Mouse (Mus musculus) embryonic stem cell, embryonic (primary cell): ENCODE measurements around the gene Prr14l.

Experiments used
- CTCF ChIA-PET, 4 experiments: fragments of 300-600 bp in 2 of 4; fragments of 350-600 bp in 2 of 4; sonication (Branson Sonifier 250); formaldehyde crosslinking; loops; one replicate each; lab custom pipeline; 2022; ENCODE audit warnings: inconsistent platforms in 2 of 4; lab: Charles Lee
- POLR2A ChIA-PET, 4 experiments: fragments of 300-600 bp in 2 of 4; fragments of 350-600 bp in 2 of 4; sonication (Branson Sonifier 250); formaldehyde crosslinking; loops; one replicate each; lab custom pipeline; 2022; ENCODE audit warnings: antibody characterized with exemption in 4 of 4, inconsistent platforms in 1 of 4; lab: Charles Lee

Gene Prr14l

DNA sequence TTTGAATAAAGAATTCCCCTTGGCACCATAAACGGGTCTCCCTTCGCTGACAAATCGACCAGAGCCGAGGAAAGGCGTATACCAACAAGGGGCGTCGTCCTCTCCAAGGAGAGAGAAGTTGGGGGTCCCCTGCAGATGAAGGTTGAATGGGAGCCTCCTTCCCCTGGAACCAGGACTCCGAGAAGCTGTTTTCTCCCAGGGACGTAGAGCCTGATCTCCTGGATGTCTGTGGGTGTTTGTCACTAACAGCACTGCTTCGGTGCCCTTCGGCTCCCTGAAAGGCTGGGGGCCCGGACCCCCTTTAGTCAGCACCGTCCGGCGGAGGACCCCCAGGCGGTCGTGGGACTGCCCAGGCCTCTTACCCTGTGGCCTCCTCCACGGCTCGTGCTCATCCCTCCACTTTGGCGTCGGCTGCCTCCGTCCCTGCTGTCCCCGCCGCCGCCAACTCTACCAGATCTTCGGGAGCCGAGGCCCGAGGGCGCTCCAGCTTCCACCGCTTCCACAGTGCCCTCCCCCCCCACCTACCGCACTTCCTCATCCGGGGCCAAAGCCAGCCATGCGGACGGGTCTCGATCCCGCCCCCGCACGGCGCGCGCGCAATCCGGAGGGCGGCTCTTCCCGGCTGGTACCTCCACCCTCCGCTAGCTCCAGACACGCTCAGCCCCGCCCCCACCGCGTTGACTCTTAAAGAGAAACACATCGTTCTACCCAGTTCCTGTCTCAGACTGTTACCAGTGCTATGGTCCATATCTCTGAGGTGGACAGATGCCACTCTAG is at the start of gene Prr14l:
Prr14l (minus strand) TSS at position 526 of the 777 bp plus-strand sequence.
- POLR2A ChIA-PET, result interaction anchor here in 3 of 4 experiments (0.6 to 4.8 kb wide), 41 partner anchors 8 to 805 kb away, joined by 3 to 56 read pairs (median 4); partner anchors contain the start of genes Depdc5 (in 2 of the 3), Pisd (in 2 of the 3), Ywhah (in 2 of the 3) and Ppp1cb (in 1 of the 3)
- CTCF ChIA-PET, result interaction anchor here in 2 of 4 experiments (1.1 to 1.4 kb wide), 2 partner anchors 12 to 13 kb away, joined by 3 read pairs; no protein-coding TSS in a partner anchor

DNA sequence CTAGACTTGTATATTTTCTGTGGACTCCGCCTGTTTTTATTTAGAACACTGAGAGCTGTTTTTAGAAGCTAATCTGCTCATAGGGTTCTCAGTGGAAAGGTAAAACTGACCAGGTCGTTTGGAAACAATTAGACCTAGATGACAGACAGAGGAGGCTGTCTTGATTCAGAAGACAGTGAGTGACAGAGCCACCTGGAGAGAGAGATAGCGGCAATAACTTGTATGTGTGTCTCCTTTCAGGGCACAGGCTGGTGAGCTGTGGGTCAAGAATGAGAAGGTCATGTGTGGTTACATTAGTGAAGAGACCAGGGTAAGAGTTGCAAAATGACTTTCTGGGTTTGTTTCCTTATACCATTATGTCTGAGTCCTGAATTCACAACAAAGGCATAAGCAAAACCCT is 32.7 kb upstream of the Prr14l start:
- POLR2A ChIA-PET, result interaction anchor here in 1 of 4 experiments (0.6 to 1.6 kb wide), 3 partner anchors 11 to 968 kb away, joined by 3 to 4 read pairs (median 3); no protein-coding TSS in a partner anchor
- CTCF ChIA-PET, result interaction anchor here in 1 of 4 experiments (0.7 kb wide), 1 partner anchor 146 kb away, joined by 3 read pairs; no protein-coding TSS in a partner anchor

DNA sequence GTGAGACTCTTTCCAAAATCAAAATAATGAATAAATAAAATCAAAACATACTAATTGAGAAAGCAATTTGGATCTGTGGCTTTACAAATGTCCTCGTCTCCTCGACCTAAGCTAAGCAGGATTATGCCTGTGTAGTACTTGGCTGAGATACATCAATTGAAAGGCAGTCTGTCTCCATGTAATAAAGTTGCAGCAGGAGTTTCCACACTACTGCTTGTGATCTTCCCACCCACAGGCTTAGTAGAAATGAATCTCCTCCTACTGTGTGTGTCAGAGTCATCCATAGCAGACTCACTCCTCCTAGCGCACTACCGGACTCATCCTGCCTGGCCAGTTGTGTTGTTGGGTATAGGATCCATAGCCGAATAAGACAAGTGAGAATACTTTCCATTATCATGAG is 18.3 kb upstream of the Prr14l start:
- POLR2A ChIA-PET, result interaction anchor here in 2 of 4 experiments (0.6 to 2.6 kb wide), 13 partner anchors 9 to 236 kb away, joined by 3 to 7 read pairs (median 3); partner anchors contain the start of genes Depdc5 (in 1 of the 2), Prr14l (in 1 of the 2) and Ywhah (in 1 of the 2)
- CTCF ChIA-PET, result no interaction called here

DNA sequence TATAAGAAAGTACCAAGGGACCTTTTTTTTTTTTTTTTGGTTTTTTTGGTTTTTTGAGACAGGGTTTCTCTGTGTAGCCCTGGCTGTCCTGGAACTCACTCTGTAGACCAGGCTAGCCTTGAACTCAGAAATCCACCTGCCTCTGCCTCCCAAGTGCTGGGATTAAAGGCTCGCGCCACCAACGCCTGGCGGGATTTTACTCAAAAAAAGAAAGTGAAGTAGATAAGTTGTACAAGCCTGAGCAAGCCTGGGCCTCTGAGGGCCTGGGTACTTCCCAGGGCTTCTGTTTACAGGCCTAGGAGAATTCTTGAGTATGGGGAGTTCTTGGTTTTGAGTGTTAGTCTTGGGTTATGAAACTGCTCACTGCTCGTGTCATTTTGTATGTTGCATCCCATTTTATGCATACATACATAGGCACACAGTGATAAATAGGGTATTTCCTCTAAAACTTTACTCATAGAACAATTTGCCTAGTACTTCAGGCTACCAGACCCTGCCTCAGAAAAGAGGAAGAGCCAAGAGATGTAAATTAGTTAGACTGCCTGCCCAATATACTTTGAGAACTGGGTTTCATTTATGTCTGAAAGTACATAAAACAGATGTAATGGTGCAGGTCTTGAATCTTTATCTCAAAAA is 15.5 kb upstream of the Prr14l start:
- ChIA-PET POLR2A (interaction anchor here (0.7 to 1.0 kb wide), 4 partner anchors 11 to 221 kb away, joined by 3 to 6 read pairs (median 4); no protein-coding TSS in a partner anchor), CTCF (no interaction called here)

DNA sequence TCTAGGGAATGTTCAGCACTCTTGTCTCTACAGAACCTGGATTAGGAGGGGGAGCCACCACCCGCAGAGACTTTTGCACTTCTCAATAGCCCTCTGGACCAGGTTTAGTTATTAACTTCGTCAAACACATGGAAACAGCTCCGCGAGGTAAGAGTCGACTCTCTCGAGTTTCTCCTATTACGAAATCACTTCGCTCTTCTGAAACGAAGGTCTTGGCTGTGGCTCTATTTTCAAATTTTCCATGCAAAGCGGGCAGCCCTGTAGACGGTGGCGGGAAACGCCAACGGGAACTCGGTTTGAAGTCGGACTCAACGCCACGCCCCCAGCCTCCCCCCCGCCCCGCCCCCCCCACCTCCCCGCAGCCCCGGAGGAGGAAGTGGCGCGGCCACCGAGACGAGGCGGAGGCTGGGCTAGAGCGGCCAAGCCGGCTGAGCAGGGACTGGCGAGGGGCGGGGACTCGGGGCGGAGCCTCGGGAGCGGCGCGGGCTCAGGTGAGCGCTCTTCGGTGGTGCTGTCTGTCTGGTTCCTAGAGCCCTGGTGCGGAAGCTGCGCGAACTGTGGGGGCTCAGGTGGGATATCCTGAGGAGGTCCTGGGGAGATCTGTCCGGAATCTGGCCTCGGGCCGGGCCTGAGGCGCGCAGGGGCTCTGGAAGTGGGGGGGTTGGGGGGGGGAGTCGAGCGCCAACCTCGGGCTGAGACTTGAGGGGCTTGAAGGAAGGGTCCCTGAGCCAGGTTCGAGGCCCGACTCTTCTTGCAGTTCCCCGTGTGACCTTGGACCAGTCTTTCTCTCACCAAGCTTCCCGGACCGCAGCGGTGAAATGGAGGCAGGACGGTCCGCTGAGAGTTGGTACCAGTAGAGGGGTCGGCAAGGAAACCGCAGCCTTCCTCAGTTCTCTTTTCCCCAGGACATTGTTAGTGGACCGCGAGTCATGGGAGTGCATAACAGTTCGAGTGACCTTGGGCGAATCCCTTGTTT is 9.5 kb upstream of the Prr14l start, which contains the start of gene Depdc5:
Depdc5 (plus strand) TSS at position 449 of the 976 bp plus-strand sequence.
- POLR2A ChIA-PET, result interaction anchor here in 3 of 4 experiments (0.6 to 6.5 kb wide), 14 partner anchors 9 to 613 kb away, joined by 3 to 56 read pairs (median 4); partner anchors contain the start of gene Prr14l (in 3 of the 3)
- CTCF ChIA-PET, result interaction anchor here in 1 of 4 experiments (0.6 kb wide), 1 partner anchor 9 kb away, joined by 4 read pairs; no protein-coding TSS in a partner anchor

DNA sequence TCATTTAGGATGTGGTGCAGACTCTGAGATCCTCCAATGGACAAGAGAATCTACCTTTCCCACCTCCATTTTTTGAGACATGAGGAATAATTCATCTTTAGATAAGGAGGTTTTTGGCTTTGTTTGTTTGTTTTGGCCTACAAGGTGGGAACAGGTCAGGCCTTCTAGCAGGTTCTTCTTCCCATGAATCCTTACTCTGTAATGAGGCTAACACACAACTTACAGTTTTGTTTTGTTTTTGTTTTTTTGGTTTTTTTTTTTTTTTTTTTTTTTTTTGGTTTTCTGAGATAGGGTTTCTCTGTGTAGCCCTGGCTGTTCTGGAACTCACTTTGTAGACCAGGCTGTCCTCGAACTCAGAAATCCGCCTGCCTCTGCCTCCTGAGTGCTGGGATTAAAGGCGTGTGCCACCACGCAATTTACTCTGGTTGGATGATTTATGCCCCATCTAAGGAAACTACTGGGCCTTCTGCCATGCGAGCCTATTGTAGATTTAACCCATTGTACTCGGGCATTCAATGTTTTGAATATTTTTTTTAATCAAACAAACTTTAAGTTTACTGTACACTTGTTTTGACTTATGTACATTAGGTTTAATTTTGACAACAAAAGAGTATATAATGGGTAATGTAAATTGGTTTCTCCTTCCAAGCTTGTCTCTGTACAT is 8.5 kb upstream of the Prr14l start:
- ChIA-PET CTCF (no interaction called here), POLR2A (interaction anchor here in 3 of 4 experiments (0.7 to 6.5 kb wide), 7 partner anchors 9 to 345 kb away, joined by 3 to 56 read pairs (median 4); partner anchors contain the start of gene Prr14l (in 2 of the 3))

DNA sequence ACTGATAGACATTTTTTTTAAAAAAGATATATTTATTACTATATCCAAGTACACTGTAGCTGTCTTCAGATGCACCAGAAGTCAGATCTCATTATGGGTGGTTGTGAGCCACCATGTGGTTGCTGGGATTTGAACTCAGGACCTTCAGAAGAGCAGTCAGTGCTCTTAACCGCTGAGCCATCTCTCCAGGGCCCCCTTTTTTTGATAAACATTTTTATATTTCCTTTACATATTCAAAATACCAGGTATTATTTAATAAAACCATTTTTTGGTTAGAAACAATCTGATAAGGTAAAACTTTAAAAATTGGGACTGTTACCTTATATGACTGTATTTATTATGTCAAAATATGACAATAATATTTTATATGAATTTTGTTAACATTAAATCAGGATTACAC is 7.0 kb upstream of the Prr14l start:
- ChIA-PET POLR2A (interaction anchor here in 2 of 4 experiments (0.6 to 1.0 kb wide), 3 partner anchors 11 to 1681 kb away, joined by 3 to 4 read pairs (median 3); partner anchors contain the start of gene Ywhah (in 1 of the 2)), CTCF (no interaction called here)

DNA sequence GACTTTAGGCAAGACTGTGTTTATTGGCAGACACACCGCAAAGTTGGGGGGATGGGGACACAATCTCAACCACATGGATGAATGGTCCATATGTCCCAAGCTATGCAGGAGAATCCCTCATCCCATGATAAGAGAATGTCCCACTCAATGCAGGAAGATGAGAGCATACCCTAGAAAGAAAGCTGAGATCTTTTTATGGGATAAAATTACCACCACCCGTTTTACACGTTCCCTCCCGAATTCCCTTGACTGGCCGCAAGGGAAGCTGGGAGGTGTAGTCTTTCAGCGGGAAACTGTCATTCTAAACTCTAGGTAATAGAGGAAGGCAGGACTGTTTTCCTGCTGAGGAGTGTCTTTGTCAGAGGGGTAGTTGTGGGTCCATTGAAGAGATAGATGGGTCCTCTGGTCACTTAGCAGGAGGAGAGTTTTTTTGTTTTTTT is 3.7 kb upstream of the Prr14l start:
- ChIA-PET CTCF (interaction anchor here in 1 of 4 experiments (0.7 kb wide), 1 partner anchor 381 kb away, joined by 3 read pairs; no protein-coding TSS in a partner anchor), POLR2A (interaction anchor here in 3 of 4 experiments (0.6 to 2.4 kb wide), 28 partner anchors 9 to 1671 kb away, joined by 3 to 12 read pairs (median 3); partner anchors contain the start of genes Gm20671 (in 1 of the 3), Yes1 (in 1 of the 3) and Ywhah (in 1 of the 3))

DNA sequence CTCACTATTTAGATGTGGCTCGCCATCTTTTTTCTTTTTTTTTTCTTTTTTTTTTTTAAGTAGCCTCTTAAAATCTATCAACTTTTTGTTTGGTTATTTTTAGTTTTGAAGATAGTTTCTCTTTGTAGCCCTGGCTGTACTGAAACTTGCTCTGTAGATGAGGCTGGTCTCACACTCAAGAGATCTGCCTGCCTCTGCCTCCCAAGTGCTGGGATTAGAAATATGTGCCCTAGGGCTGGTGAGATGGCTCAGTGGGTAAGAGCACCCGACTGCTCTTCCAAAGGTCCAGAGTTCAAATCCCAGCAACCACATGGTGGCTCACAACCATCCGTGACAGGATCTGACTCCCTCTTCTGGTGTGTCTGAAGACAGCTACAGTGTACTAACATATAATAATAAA is 1.2 kb upstream of the Prr14l start:
- ChIA-PET POLR2A (interaction anchor here in 3 of 4 experiments (0.7 to 2.4 kb wide), 7 partner anchors 10 to 363 kb away, joined by 3 to 13 read pairs (median 4); partner anchors contain the start of gene Yes1 (in 1 of the 3)), CTCF (interaction anchor here in 1 of 4 experiments (1.2 kb wide), 1 partner anchor 58 kb away, joined by 3 read pairs; no protein-coding TSS in a partner anchor)

DNA sequence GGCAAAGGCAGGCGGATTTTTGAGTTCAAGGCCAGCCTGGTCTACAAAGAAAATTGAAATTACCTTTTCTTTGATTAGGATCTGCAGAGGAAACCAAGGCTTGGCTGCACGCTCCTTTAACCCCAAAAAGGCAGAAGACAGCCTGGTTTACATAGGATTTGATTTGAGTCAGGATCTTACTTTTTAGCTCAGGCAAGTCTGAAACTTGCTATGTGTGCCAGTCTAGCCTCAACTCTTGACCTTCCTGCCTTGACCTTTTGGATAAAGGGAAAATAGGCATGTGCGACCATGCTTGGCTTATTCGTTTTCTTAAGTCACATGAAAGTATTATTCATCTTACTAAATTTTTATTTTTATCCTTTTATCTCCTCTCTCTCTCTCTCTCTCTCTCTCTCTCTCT is 762 bp upstream of the Prr14l start:
- ChIA-PET CTCF (interaction anchor here in 1 of 4 experiments (1.4 kb wide), 1 partner anchor 14 kb away, joined by 3 read pairs; no protein-coding TSS in a partner anchor), POLR2A (interaction anchor here in 3 of 4 experiments (0.7 to 4.8 kb wide), 23 partner anchors 9 to 804 kb away, joined by 3 to 56 read pairs (median 5); partner anchors contain the start of genes Depdc5 (in 2 of the 3), Pisd (in 1 of the 3), Tmem129 (in 1 of the 3) and Yes1 (in 1 of the 3))

DNA sequence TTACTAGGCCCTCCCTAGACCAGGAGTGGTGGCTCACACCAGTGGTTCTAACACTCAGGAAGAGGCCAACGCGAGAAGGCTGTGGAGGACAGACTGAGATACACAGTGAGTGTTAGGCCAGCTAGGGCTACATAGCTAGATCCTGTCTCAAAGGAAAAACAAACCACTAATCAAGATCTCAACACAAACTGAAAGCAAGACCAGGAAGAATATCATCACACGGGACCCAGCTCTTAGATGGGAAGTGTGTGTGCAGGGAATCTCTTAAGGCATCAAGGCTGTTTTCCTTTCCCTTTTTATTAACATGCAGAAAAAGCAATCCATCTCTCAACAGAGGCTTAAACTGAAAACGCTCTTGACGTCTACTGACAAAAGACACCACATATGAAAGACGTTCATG is 2.0 kb downstream of the Prr14l start:
- CTCF ChIA-PET, result no interaction called here
- POLR2A ChIA-PET, result interaction anchor here (0.6 to 4.8 kb wide), 11 partner anchors 10 to 344 kb away, joined by 3 to 56 read pairs (median 4); partner anchors contain the start of genes Depdc5 (in 1 of the 4) and Pisd (in 1 of the 4)

DNA sequence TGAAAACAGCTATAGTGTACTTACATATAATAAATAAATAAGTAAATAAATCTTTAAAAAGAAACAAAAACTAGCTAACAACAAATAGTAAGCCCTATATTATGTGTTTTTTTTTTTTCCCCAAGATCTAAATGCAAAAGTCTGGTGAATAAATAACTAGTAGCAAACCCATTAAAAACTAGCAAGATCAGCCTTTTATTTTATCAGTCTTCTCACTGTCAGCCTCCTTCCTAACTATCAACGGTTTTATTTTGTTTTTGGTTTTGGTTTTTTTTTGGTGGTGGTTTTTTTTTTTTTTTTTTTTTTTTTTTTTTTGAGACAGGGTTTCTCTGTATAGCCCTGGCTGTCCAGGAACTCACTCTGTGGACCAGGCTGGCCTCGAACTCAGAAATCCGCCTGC is 4.5 kb downstream of the Prr14l start:
- POLR2A ChIA-PET, result interaction anchor here in 3 of 4 experiments (0.7 to 1.5 kb wide), 4 partner anchors 14 to 183 kb away, joined by 3 to 13 read pairs (median 4); partner anchors contain the start of gene Depdc5 (in 1 of the 3)
- CTCF ChIA-PET, result interaction anchor here in 2 of 4 experiments (0.6 kb wide), 2 partner anchors 17 to 18 kb away, joined by 4 to 5 read pairs; no protein-coding TSS in a partner anchor

DNA sequence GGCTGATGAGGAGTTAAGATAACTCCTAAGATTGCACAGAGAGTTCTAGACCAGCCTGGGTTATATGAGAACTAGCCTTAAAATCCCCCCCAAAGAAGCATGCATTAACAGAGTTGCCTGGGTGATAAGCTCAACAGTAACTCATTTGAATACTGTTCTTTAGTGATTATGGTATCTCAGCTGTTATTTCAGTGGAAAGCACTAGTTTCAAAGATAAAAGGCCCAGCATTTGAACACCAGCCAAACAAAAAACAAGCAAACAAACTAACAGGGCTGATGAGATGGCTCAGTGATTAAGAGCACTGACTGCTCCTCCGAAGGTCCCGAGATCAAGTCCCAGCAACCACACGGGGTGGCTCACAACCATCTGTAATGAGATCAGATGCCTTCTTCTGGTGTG is 4.9 kb downstream of the Prr14l start:
- CTCF ChIA-PET, result interaction anchor here in 2 of 4 experiments (0.6 kb wide), 2 partner anchors 17 to 18 kb away, joined by 4 to 5 read pairs; no protein-coding TSS in a partner anchor
- POLR2A ChIA-PET, result interaction anchor here (0.6 to 1.0 kb wide), 4 partner anchors 9 to 183 kb away, joined by 3 to 13 read pairs (median 4); partner anchors contain the start of gene Depdc5 (in 1 of the 4)

DNA sequence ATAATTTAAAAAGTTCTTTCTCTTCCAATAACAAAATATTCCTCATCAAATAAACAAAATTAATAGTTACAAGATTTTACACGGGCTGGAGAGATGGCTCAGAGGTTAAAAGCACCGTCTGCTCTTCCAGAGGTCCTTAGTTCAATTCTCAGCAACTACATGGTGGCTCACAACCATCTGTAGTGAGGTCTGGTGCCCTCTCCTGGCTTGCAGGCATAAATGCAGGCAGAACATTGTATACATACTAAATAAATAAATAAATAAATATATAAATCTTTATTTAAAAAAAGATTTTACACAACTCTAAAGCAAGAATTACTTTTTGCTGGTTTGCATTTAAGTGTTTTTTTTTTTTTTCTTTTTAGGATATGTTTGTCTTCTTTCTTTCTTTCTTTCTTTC is 14.0 kb downstream of the Prr14l start:
- ChIA-PET CTCF (interaction anchor here in 2 of 4 experiments (1.2 to 1.3 kb wide), 2 partner anchors 11 to 14 kb away, joined by 3 read pairs; partner anchors contain the start of gene Prr14l (in 1 of the 2)), POLR2A (interaction anchor here in 2 of 4 experiments (3.2 to 4.6 kb wide), 2 partner anchors 13 to 14 kb away, joined by 10 to 39 read pairs; partner anchors contain the start of gene Prr14l (in 2 of the 2))

DNA sequence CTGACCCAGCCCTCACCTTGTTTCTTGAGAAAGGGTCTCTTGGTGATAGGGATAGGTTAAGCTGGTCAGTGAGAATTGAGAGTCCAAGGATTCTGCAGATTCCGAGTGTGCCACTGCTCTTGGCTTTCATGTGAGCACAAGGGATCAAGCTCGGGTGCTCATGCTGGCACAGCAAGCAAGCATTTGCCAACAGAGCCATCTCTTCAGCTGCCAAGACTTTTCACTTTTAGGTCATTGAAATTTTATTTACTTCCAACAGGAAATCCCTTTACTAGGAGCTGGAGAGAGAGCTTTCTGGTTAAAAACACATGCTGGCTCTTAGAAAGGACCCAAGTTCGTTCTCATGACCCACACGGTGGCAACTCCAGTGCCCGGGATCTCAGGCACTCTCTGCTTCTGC is 17.1 kb downstream of the Prr14l start:
- POLR2A ChIA-PET, result interaction anchor here in 2 of 4 experiments (0.7 to 1.7 kb wide), 6 partner anchors 10 to 181 kb away, joined by 3 to 4 read pairs (median 4); partner anchors contain the start of genes Gm20671 (in 1 of the 2) and Prr14l (in 1 of the 2)
- CTCF ChIA-PET, result no interaction called here
